Mouse (Mus musculus) spleen, postnatal 4 days (tissue): Measurements from ENCODE around the gene Pomt1.
A peak's percentile ranks its signal among the peaks of the same experiment; 100 is the strongest.
"Not testable (repeated sequence)": the region's sequence is repeated elsewhere in the genome, so short reads cannot be mapped to it uniquely, and the experiment has no call there.

Source experiments
- DNase-seq, 2 experiments: peaks; one replicate each; pipeline ENCODE4 v3.0.0; 2022; ENCODE audit warnings: low spot score in 2 of 2

Gene Pomt1

DNA sequence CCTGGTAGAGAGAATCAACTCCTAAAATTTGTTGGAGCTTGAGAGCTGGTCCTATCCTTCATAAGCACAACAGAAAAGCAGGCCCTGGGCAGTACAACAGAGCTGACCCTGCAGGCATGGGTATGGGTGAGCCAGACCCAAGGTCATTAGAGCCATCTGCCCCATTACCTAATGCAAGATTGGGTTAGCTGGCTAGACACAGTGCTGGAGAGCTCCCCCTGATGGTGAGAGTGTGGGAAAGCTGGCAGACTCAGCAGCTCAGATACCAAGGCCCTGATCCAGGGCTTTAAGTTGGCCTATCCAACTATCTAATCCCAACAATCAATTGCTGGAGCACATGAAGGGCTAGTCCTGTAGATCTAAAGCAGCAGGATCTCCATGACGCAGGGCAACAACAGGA lies 46.3 kb downstream of the Pomt1 start:
- DNase-seq: peak; percentile 56 to 79

DNA sequence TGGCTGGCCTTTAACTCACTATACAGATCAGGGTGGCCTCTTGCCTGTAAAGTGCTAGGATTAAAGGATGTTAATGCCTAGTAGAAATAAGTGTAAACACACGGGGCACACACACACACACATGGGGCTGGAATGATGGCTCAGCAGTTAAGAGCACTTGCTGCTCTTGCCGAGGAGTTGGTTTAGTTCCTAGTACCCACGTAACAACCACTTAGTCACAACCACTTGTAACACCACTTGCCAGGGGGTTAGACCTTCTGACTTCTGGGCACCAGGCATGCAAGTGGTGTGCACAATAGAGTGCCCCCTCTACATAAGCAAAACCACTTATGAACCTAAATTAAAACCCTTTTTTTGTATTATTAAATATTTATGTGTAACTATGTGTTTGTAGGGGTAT lies 47.6 kb downstream of the Pomt1 start:
- DNase-seq: no peak

GRCm38 (mm10) chr2:32287334-32287840 lies 51.0 kb downstream of the Pomt1 start, which contains the start of gene Golga2:
Gene Golga2, plus strand, starts transcription at chr2:32287384.
- peak; percentile 43 to 76 for DNase-seq

DNA sequence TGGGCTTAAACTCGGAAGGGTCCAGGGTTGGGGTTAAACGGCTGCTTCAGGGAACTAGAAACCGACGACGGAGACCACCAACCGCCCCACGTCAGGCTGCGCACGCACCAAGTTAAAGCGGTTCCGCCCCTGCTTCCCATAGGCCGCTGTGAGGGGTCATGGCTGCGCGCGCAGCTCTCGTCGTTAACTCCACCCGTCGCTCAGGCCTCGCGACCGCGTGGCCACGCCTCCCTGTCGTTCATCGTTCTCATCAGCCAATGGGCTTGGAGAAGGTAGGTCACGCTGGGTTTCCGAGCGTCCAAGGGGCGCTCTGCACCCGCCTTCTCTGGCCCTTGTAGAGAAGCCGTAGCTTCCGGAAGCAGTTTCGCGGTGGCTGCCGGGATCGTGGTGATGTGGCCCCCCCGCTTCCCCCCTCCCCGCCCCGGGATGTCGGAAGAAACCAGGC lies 51.6 kb downstream of the Pomt1 start, which contains the start of gene Swi5:
Gene Swi5, minus strand, starts transcription at position 153 of the 445 bp plus-strand sequence.
- DNase-seq: peak; percentile 99 to 100

DNA sequence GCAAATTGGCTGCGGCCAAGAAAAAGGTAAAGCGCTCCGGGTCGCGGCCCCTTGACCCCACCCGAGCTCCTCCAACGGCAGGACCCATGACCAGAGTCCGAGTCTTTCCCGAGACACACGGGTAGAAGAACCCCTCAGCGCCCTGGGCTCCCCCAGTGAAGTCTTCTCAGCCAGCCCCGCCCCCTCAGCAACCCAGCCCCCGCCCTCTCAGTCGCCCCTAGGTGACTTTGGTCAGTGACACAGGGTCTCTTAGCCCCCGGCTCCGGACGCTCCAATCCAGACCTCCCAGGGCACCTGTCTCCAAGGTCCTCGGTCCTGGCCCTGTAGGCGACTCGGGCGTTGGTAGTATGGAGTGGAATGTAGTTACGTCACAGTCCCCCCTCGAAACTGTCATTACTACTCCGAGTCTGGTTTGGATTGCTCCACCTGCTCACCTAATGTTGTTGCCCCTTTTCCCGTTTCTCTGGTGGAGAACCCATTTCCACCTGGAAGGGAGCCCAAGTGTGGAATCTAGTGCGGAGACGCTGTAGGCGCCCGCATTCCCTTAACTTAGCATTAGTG lies 52.1 kb downstream of the Pomt1 start:
- DNase-seq: no peak

DNA sequence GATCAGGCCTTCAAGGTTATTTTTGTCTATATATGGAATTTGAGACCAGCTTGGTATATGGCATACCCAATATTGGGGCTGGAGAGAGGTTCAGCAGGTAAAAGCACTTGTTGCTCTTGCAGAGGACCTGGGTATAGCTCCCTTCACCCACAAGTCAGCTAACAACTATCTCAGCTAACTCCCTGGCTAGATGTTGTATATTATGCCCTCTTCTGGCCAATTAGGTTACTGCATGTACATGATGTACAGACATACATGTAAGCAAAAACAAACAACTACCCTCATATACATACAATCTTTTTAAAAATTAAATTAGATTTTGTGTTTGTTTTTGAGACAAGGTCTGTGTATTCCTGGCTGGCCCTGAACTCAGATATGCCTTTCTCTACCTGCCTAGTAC lies 53.2 kb downstream of the Pomt1 start:
- no peak for DNase-seq

DNA sequence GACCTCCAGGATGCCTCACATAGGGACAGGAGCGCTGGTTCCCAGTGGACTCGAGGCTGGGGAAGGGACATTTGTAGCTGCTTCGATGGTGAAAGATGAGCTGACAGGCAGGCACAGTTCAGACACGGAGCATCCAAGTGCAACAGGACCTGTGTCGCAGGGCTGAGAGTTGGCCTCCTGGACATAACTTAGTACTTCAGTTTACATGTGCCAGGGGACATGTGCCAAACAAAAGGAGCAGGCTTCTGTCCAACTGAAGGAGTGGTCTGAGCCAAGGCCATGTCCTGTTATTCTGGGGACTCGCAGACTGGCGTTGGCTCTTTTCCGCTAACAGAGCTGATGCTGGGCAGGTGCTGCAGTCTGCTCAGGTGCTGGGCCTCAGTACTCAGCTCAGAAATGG lies 58.0 kb downstream of the Pomt1 start:
- DNase-seq: no peak

DNA sequence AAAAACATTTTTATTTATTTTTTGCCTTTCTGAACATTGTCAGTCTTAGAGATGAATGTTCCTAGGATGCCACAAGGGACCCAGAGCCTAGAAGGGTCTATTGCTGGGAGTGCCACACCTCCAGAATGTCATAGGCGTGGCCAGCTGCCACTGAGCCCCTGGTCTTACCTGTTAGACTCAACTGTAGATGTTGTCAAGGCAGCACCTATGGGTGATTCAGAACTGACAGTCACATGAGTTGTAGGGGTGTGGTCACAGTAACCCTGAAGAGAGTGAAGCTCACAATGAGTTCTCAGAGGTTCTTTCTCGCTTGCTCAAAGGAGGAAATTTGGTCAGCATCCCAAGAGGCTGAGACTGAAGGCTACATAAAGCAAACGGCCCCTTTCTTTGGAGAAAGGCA lies 58.9 kb downstream of the Pomt1 start:
- DNase-seq: no peak

DNA sequence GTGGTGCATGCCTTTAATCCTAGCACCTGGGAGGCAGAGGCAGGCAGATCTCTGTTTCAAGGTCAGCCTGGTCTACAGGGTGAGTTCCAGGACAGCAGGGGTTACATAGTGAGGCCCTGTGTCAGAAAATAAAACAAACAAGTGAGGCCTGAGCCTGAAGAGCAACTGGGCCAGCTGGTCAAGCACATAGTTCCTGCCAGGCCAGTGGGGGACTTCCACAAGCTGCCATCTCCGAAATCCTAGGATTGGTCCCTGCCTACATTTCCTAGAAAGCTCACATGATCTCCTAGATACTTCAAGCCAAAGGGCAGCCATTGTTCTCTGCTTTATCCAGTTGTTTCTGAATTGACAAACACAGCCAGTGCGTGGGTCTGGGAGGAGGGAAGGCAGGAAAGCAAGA lies 59.5 kb downstream of the Pomt1 start:
- DNase-seq: not testable (repeated sequence)

DNA sequence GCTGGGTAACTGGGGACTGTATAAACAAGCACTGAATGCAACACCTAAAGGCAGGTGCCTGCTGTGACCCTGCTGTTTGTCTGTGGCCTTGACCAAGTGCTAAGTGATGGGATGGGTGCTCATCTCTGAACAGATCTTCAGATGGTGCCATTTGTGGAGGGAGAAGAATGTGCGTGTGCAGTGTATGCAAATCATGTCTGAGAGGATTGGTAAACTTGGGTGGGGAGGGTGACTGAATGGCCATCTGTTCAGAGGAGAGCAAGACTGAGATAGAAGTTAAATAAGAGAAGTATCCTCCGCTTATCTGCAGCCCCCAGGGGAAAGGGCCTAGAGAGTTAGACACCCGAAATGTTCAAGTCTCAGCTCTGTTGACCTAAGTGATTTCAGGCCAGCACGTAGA lies 63.1 kb downstream of the Pomt1 start:
- DNase-seq: no peak

DNA sequence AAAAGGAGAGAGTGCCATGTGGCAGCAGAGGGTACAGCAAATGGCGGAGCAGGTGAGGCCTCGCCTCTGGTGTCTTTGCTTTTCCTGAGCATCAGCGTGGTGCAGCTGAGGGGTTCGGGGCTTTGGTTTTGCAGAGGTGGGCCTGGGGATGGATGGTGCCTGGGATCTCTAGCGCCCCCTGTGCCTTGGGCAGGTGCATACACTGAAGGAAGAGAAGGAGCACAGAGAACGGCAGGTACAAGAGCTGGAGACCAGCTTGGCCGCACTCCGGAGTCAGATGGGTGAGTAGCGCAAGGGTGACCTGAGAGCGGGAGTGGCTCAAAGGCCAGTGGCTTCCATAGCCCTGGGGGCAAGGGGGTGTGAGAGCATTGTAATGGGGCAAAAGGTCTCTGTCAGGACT lies 66.6 kb downstream of the Pomt1 start:
- DNase-seq: no peak

GRCm38 (mm10) chr2:32304145-32304832 lies 67.9 kb downstream of the Pomt1 start:
- DNase-seq: peak; percentile 45 to 80
